Mouse (Mus musculus) cerebellum, adult 11-12 months (tissue): ENCODE measurements around the gene Samd10.
A peak's percentile ranks its signal among the peaks of the same experiment; 100 is the strongest.

Experiments
- DNase-seq: peaks from one replicate; pipeline ENCODE4 v3.0.0; 2022

Samd10 gene

DNA sequence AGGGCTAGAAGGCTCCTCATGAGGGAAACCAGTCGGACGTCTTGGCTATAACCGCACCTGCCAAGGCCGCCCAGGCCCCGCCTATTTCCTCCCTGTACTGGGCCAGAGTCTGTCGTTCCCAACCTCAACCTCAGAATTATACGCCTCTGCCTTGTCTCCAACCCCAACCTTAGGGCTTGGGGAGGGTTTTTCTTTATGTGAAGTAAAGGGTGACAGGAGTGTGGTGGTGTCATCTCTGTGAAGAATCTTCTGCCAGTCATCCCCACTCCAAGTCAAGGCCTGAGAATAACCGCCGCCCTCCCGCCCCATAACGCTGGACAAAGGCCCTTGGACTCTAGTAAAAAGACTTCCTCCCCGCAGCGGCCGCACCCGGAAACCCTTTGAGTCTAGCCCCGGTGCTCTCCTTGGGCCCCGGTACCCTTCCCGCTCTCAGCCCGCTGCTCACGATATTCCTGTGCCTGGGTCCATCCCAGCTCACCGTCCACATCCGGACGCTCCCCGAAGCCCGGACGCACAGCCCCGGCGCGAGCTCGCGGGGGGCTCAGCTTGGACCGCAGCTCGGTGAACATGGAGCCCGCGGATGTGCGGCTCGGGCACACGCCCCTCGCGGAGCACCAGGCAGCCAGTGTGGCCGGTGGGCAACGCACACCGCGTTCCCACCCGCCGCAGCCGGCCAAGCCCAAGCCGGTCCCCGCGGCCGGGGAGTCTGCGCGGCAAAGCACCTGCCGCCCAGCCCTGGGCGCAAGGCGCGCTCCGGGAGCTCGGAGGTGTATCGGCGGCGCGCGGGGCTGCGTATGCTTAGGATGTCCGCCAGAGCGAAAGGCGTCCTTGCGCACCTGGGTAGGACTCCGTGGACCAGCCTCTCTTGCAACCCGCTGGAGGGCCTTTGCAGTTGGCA lies at the start of gene Samd10:
Samd10 (minus strand) TSS at position 759 of the 898 bp plus-strand sequence.
- DNase-seq = peak; percentile 85

DNA sequence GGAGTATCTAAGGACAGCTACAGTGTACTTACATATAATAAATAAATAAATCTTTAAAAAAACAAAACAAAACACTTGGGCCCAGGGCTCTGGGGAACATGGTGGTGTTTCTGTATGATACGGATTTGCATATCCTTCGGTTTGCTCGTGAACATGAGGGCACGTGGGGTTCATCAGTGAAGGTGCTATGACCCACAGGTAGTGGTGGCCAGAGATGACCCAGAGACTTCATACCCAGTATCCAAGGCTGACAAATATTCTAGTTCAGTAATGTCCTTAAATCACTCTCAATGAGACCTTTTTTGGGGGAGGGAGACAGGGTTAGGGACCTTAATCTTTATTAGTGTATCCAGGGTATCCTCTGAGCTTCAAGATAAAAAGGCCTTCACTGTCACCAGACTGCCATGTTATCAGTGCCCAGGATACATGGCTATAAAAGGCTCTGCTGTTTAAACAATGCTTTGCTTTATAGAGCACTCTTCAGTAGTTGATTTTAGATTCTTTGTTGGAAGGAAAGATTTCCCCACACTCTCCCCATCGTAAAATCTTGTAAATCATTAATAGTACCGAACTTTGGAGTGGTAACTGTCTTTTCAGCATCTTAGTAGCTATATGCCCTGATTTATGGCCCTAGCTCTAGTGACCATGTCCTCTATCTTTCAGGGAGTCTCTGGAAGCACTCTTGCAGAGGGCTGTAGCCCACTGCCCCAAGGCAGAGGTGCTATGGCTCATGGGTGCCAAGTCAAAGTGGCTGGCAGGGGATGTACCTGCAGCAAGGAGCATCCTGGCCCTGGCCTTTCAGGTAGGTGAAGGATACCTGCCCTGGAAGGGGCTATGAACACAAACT lies 47.8 kb upstream of the Samd10 start:
- DNase-seq = no peak

DNA sequence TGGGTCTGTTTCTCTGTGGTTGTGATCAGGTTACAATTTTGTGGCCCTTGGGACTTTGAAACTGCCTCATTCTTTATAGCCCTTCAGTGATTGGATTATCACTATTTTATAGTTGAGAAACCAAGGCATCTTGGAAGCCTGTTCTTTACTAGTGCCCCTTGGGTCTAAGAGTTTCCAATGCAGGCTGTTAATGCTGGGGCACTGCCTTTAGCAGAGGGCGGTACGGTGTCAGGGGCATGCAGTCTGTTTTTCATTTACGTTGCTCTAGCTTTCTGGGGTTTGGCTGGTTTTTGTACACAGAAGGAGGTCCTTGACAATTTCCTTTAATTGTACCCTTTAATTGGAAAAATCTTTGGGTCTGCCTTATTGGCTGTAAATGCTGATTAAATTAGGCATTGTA lies 46.7 kb upstream of the Samd10 start:
- no peak for DNase-seq

DNA sequence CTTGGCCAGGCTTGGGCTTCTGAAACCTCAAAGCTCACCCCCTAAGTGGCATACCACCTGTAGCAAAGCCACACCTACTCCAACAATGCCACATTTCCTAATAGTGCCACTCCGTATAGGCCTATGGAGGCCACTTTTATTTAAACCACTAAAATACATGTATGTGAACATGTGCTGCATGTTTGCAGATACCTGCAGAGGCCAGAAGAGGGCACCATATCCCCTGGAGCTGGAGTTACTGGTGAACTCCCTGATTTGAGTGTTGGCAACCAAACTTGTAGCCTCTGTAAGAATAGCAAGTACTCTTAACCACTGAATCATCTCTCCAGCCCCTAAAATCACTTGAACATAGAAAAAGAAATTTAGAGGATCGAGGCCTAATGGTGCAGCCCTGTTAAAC lies 45.3 kb upstream of the Samd10 start:
- no peak for DNase-seq

DNA sequence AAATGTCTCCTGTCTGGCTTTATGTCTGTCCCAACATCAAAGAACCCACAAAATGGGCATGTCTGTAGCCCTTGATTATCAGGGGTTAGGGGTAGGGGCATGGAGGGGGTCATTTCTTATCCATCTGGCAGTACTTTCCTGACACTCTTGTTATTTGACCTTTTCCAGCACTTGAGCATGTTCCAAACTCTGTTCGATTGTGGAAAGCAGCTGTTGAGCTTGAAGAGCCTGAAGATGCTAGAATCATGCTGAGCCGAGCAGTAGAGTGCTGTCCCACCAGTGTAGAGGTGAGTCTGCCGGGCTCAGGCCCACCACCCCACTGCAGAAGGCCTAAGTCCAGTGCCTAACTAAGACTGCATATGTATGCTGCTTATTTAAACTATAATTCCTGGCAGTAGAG lies 36.9 kb upstream of the Samd10 start:
- DNase-seq = no peak

DNA sequence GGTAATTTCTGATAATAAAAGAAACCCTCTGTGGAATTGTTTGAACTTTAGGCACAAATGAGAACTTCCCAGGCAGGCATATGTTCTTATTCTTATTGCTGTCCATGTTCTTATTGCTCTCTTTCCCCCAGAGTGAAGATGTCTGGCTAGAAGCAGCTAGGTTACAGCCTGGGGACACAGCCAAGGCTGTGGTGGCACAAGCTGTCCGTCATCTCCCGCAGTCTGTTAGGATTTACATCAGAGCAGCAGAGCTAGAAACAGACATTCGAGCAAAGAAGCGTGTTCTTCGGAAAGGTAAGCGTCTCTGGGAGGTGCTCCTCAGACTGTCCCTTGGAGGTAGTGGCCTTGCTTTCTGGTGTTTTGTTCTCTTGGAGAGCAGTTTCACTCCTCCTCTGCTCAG lies 33.6 kb upstream of the Samd10 start:
- peak; percentile 67 for DNase-seq

DNA sequence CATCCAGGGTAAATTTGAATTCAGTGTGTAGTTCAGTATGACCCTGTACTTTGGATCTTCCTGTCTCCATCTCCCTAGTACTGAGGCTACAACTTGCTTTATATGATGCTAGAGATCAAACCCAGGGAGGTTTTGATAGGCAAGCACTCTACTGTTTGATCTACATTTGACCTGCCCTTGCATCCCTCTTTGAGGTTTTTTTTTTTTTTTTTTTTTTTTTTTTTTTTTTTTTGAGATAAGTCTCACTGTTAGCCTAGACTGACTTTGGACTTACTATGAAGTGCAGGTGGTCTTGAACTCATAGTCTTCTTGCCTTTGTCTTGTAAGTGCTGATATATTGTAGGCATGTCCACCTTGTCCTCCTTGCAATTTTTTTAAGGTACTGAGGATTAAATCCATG lies 29.5 kb upstream of the Samd10 start:
- DNase-seq = no peak

DNA sequence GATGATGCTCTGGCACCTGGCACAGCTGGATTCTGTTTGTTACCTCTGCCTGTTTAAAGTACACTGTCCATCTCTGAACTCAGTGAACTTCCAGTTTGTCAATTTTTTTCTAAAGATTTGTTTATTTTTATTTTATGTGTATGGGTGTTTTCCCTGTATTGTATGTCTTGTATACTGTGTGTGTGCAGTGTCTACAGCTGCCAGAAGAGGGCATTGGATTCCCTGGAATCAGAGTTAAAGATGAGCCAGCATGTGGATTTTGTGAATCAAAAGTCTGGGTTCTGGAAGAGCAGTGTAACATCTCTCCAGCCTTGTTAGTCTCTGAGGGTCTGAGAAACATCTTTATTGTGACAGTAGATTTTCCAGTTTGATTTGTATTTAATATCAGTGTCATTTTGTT lies 24.4 kb upstream of the Samd10 start:
- no peak for DNase-seq

DNA sequence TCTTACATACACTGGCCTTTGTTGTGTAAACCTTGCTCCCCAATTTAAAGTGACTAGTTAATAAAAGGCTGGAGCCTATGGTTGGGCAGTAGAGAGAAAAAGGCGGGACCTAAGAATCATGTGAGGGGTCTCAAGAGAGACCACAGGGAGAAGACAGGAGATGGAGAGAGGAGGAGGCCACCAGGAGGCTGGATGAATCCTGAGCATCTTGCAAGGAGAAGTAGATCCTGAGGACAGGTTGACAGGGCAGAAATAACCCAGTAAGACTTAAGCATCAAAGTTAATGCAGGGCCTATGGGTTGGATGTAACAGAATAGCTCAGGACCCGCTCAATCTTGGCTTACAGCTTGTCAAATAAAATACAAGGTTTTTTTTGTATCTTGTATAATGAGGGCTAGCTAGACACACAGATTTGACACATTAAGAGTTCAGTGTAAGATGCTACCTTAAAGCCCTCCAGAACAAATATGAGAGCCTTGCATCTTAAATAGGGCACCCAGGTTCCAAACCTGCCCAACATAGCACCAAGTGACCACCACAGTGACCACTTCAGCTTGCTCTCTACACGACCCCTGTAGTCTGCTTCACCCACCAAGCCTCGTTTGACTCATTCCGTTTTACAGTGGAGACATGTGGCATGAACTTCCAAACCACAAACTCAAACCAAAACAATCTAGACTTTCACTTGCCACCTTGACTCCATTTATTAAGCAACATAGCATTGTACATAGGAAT lies 19.9 kb upstream of the Samd10 start:
- no peak for DNase-seq

DNA sequence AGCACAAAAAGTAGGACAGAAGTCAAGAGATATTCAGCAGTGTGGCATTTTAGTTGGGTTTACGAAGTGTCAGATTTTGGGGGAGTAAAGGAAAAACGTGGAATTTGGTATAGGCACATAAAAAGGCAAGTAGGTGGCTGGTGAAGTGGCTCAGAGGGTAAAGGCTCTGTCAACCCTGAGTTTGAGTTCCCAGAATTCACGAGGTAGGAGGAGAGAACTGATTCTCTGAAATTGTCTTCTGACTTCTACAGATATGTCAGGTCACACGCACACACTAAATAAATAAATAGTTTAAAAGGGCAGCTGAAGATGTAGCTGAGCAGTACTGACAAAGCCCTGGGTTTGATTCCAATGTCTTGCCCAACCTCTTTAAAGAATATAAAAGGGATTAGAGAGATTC lies 3.4 kb upstream of the Samd10 start:
- no peak for DNase-seq

DNA sequence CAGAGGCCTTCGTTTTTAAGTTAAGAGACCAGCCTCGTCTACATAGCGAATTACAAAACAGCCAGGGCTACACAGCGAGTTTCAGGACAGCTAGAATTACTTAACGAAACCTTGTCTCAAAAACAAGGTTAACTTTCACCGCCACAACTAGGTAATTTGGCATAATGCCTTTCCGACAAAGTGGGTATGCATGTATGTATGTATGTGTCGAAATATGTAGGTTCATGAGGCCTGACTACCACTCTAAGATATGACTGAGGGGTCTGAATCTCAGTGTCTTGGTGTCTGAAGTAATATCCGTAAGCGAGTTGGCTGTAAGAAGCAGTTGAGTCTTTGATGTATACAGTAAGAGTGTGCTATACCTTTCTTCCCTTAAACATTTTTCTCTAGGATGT lies 2.7 kb upstream of the Samd10 start:
- DNase-seq = no peak

DNA sequence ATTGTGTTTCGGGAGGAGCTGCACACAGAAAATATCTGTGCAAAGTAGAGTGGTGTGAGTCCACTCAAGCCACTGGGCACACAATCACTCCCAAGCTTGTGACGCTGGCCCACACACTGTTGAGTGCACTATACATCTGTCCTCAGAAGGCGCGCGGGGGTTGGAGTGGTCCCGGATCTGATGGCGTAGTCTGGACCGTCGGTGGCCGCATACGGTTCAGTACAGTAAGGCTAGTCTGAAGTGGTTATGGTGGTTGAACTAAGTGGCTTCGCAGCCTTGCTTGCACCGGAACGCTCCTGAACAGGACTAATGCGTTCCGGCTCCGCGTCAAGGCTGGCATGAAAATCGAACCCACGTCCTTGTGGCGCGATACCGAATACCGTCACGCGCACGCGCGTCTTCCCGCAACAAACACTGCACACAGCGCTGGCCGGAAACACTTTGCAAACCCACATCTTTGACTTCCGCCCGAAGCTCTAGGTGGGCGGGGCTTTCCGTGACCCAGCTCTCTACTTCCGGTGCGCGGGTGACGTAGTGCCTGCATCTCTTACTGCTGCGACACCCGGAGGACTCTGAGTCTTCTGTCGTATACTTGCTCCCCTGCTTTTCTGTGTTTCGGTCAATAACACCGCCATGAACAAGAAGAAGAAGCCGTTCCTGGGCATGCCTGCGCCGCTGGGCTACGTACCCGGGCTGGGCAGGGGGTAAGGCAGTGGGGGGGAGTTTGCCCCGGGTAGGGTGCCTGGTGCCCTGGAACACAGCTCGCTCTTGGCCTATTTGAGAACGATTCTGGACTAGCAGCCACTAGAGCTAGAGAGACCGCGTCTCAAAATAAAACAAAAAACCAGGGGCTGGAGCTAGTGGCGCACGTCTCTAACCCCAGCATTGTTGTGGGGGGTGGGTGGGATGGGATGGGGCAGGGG lies 2.1 kb upstream of the Samd10 start:
- DNase-seq = peak; percentile 98

DNA sequence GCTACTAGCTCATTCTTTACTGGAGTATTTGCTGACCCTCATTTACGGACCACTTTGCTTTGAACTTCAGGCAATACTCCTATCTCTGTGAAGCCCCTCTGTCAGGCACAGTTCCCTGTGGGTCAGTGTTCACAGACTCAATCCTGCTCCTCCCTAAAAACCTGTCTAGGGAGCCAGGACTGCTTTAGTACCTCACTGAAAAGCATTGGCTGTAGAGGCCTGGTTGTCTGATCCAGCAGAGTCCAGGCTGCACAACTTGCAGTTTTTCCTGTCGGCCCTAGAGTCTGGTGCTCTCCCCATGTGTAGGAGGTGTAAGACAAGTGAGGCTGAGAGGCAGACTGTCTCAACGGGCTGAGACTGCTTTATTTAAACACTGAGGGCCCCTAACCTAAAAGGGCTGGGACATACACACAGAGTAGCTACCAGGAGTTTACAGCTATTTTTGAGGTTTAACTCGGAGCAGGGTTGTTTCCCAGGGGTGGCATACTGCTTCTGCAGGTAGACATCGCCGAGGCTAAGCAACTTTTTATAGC lies 1.3 kb upstream of the Samd10 start:
- DNase-seq = no peak

DNA sequence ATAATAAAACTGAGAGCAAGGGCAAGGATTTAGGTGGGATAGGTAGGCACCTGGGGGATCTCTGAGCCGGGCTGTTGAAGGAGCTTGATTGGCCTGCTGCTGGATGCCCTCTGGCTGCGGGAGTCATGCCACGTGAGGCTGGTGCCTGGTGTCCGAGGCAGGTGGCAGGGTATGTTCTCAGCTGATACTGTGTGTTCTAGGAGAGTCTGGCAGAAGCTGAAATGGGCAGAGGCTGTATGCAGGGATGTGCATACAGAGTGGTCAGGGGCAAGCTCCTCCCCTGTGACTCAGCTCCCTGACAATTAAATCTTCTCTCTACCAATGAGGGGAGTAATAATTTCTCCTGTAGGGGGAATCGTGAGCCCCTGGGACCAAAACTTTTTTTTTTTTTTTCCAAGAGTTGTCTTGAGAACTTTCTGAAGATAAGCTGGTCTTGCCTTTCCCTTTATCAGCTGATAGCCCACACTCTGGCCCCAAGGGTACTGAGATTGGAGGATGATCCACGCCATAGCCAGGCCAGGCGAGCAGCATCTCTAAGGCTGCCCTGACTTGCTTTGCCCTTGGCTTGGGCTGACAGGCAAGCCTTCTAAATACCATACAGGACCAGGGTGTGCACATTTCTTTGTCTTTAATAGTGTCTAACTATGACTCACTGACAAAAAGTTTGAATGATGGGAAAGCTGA lies 1.5 kb downstream of the Samd10 start:
- peak; percentile 59 for DNase-seq

DNA sequence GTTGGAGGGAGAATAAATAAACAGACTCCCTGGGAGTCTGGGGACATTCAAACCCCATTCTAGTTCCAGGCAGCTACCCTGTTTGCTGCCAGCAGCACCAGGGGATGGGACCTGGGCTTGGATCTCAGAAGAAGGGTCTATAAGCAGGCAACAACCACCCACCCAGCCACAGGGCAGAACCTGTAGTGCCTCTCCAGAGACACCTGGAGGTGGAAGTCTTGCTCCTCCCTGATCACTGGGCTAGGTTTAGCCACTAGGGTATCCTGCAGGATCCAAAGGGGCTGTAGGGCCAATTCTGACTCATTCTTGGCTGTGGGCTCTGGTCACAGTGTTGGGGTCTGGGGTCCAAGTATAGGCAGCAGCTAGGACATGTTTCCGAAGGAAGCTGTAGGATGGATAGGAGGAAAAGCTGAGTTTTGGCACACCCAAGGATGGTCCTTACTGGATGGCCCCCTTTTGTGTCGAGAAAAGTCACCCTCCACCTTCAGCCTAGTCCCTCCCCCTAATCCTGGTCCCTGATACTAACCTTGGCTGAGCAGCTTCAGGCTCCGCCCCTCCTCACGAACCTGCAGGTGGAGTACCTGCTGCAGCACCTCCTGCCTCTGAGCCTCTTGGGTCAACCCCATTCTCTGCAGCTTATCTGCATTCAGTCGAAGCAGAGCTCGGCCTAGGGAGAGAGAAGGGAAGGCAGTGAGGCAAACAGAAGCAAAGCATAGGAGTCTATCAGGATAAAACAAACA lies 2.6 kb downstream of the Samd10 start:
- peak; percentile 56 for DNase-seq

DNA sequence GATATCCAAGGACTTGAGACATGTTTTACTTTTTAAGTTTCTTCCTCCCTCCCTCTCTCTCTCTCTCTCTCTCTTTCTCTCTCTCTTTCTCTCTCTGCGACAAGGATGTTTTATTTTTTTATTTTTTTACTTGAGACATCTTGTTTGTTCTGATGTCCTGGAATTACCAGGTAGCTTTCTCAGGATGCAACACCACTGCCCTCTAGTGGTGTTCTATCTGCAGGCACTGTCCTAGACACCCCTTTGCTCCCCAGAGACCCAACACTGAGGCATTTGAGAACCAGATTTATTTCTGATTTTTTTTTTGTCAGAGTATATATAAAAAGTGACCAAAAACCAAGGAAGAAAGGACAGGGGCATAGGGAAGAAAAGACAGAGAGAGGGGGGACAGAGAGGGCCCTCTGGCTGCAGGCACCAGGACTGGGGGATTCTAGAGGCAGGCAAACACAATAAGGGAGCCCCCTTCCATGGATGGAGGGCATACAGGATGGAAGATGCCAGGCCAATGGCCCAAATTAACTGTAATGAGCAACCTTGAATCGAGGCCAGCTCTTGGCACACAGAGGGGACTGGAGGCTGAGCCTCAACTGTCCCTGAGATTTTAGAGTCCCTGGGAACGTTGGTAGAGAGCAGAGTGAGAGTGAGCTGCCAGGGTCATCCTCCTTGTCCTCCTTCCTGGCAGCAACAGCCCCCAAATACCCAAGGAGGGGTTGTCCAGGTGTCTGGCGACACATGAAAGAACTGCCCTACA lies 3.9 kb downstream of the Samd10 start:
- peak; percentile 66 for DNase-seq

DNA sequence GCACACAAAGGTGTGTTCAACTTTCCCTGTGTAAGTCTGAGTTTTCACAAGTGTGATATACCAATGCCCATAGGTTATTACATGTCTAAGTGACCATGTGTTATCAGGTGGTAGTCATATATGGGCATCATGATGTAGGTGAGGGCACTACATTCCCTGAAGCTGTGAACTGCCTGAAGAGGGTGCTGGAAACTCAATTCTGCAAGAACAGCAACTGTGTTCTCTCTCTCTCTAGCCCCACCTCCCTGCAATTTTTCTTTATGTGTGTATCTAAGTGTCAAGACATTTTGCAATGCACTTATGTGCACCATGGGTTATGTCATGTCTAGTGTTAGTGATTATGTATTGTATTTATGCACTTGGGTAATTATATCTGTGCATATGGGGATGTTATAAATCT lies 5.1 kb downstream of the Samd10 start:
- no peak for DNase-seq

DNA sequence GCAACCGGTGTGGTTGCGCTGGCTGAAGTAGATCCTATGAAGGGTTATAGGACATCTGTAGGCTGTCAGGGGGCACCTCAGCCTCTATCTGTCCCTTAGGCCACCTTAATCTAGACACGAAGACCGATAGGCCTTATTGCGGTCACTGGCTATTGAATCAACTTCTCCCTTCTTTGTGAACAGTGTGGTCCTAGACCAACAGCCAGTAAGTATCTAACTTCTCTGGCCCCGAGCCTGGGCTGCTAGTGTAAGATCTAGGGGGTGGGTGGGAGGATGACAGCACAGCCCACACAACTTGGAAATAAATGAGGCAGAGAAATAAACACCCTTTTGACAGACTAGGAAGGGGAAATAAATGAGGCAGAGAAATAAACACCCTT lies 6.0 kb downstream of the Samd10 start:
- no peak for DNase-seq

DNA sequence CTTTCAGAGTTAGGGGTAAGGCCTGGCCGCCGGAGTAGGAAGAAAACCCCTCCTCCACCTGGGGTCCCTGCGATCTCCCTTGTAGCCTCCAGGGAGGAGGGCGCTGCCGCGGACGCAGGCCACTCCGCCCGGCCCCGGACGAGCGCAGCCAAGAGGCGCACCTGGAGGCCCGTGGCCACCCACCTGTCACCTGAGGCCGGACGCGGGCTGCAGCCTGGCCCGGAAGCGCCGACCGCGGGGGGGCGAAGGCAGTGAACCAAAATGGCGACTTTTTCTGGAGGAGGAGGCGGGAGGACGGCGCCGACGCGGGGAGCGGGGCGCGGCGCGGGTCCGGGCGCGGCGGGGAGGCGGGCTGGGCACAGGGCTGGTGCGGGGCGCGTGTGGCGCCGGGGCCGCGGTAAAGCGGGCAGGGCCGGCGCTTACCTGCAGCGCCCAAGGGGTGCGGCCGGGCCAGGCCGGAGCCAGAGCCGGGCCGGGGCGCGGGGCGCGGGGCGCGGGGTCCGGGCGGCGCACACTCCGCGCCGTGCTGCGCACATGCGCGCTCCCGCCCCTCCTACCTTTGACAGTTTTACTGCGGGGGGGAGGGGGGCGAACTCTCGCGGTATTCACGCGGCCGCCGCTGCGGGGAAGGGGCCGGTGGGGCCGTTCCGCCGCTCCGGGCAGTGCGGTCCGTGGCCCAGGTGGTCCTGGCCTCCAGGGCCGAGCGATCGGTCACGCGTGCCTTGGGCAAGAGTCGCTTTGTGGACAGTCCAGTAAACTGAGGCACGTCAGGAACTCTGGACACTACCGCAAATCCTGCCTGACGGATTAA lies 6.6 kb downstream of the Samd10 start, which contains the start of gene Zfp512b:
Zfp512b (minus strand) TSS at position 573 of the 811 bp plus-strand sequence.
- peak; percentile 86 for DNase-seq
